Mouse (Mus musculus) forebrain, postnatal 0 days (tissue): Measurements from ENCODE around the gene Exph5. TPM values are rescaled to one million over a fixed set of nuclear protein-coding genes. Genes with fewer than 3 reads are reported as not detected.

Source experiments
- ATAC-seq: fragments of 200-750 bp; cut with Nextera tagmentation; 2 replicates; pipeline ENCODE4 v1.8.0; 2017; ENCODE audit warnings: mild to moderate bottlenecking, moderate library complexity
- DNase-seq: peaks from one replicate; pipeline ENCODE4 v3.0.0-alpha.2; 2015
- H3K27ac ChIP-seq: fragments of 300-500 bp; sonication (generic); 2 replicates; pipeline ENCODE4 v1.5.1; 2014; ENCODE audit warnings: low read depth, mild to moderate bottlenecking, antibody characterized with exemption, low read length, moderate library complexity, mixed read lengths
- H3K27me3 ChIP-seq: fragments of 300-500 bp; sonication (generic); 2 replicates; pipeline ENCODE4 v1.6.1; 2014; ENCODE audit warnings: mild to moderate bottlenecking, low read length, mixed read lengths; ENCODE audit not compliant: insufficient read depth
- H3K36me3 ChIP-seq: fragments of 300-500 bp; sonication (generic); 2 replicates; pipeline ENCODE4 v1.6.1; 2014; ENCODE audit warnings: mild to moderate bottlenecking, moderate library complexity; ENCODE audit not compliant: insufficient read depth
- H3K4me1 ChIP-seq: fragments of 300-500 bp; sonication (generic); 2 replicates; pipeline ENCODE4 v1.6.1; 2014; ENCODE audit warnings: antibody characterized with exemption; ENCODE audit not compliant: insufficient read depth
- H3K4me2 ChIP-seq: fragments of 300-500 bp; sonication (generic); 2 replicates; pipeline ENCODE4 v1.6.1; 2014; ENCODE audit warnings: low read depth, mild to moderate bottlenecking, moderate library complexity
- H3K4me3 ChIP-seq: fragments of 300-500 bp; sonication (generic); 2 replicates; pipeline ENCODE4 v1.5.1; 2014; ENCODE audit warnings: low read depth, low read length, mixed read lengths
- H3K9ac ChIP-seq: fragments of 300-500 bp; sonication (generic); 2 replicates; pipeline ENCODE4 v1.6.1; 2014; ENCODE audit warnings: mild to moderate bottlenecking
- H3K9me3 ChIP-seq: fragments of 300-500 bp; sonication (generic); 2 replicates; pipeline ENCODE4 v1.6.1; 2016; ENCODE audit warnings: low read length
- CTCF ChIP-seq: sonication (generic); IDR thresholded peaks from 2 replicates; pipeline ENCODE4 v1.5.1; 2016; ENCODE audit warnings: antibody characterized with exemption, control low read depth, low read depth
- WGBS: fragments of 180-500 bp; shearing (Covaris S2); extraction: QIAGEN DNeasy Blood & Tissue Kit; methylation state at CpG from one replicate; pipeline ENCODE4 v1.1.7; 2014; 5-methylcytosine and 5-hydroxymethylcytosine counted together
- polyA plus RNA-seq: library from polyadenylated mRNA; unstranded; fragments of >200 nt; fragmentation: Nextera tagmentation; extraction: Ambion mirVana; gene quantifications from 2 replicates; pipeline ENCODE4 v1.2.1, GENCODE M21; 2015
- total RNA-seq: library from RNA; depleted of rRNA; stranded (reverse); fragments of >200 nt; gene quantifications from 2 replicates; pipeline ENCODE4 v1.2.3, GENCODE M21; 2014; rRNA removed

Gene Exph5
- total RNA-seq, result 0.46 and 0.48 TPM in 2 replicates
- polyA plus RNA-seq, result 0.10 and 0.25 TPM in 2 replicates

GRCm38 (mm10) chr9:53301269-53301720, at the start of gene Exph5:
Exph5 (plus strand) TSS chr9:53301670.
- H3K9ac ChIP-seq, result peak within 1 kb of the TSS; percentile 28
- H3K36me3 ChIP-seq, result no peaks in the 10 kb centered on the region
- peak within 1 kb of the TSS; percentile 41 for H3K4me3 ChIP-seq
- H3K4me2 ChIP-seq, result peak within 1 kb of the TSS; percentile 90
- TF ChIP-seq CTCF, result no peak
- ATAC-seq (peak; percentile 48), DNase-seq (peak; percentile 25)
- H3K27me3 ChIP-seq, result peaks cover 6% of the 10 kb centered on the region; the same call in 1 of the 2 replicates
- H3K9me3 ChIP-seq, result no peaks in the 10 kb centered on the region
- no peak within 1 kb of the TSS for H3K27ac ChIP-seq
- under 1% methylated on average over 11 of the region's 11 CpGs for WGBS
- H3K4me1 ChIP-seq, result peaks cover 7% of the 10 kb centered on the region; the same call in 1 of the 2 replicates

GRCm38 (mm10) chr9:53254368-53254767, 47.1 kb upstream of the Exph5 start:
- WGBS, result 8% methylated on average over 4 of the region's 4 CpGs
- H3K36me3 ChIP-seq, result no peaks in the 10 kb centered on the region

DNA sequence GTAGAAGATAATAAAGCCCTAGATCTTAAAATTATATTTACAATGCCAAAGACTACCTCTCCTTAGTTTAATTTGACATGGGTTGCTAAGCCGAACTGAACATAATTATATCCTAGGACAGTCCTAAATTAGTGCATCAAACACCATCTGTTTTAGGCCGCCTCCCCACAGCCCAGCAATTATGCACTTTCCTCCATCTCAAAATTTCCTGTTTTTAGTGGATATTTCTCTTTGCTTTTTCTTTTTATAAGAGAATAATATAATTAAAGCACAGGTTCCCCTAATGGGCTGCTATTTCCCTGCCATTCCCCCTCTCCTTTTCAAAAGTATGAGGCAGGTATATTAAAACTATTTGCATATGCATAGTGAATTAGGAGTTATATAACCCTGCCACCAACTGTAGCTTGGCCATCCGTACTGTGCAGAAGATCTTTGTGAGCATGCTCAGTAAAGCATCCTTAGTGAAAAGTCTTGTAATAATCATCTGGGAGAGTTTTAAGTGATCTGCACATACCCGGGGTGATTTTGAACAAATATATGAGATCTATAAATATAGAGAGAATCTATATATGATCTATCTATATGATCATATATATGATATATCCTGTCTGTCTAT, 44.7 kb upstream of the Exph5 start:
- Histone ChIP-seq H3K9me3 (no peaks in the 10 kb centered on the region), H3K4me1 (no peaks in the 10 kb centered on the region; the same call in 1 of the 2 replicates), H3K9ac (no peak overlapping the region), H3K4me3 (no peak overlapping the region), H3K36me3 (no peaks in the 10 kb centered on the region), H3K4me2 (no peak overlapping the region), H3K27ac (no peak overlapping the region), H3K27me3 (no peaks in the 10 kb centered on the region)
- no peak for DNase-seq
- 70% methylated on average over 4 of the region's 4 CpGs for whole genome bisulfite sequencing
- ATAC-seq, result no peak
- TF ChIP-seq CTCF, result no peak

More at GRCm38 (mm10) chr9:53254368-53254767, 47.1 kb upstream of the Exph5 start:
- H3K9ac ChIP-seq, result no peak overlapping the region
- ATAC-seq (peak; percentile 78), DNase-seq (peak; percentile 87)
- peak; percentile 94 for TF ChIP-seq CTCF
- no peaks in the 10 kb centered on the region for H3K9me3 ChIP-seq
- no peak overlapping the region for H3K4me3 ChIP-seq
- H3K4me2 ChIP-seq, result no peak overlapping the region
- H3K27ac ChIP-seq, result no peak overlapping the region
- H3K4me1 ChIP-seq, result no peaks in the 10 kb centered on the region; the same call in 1 of the 2 replicates
- H3K27me3 ChIP-seq, result no peaks in the 10 kb centered on the region

DNA sequence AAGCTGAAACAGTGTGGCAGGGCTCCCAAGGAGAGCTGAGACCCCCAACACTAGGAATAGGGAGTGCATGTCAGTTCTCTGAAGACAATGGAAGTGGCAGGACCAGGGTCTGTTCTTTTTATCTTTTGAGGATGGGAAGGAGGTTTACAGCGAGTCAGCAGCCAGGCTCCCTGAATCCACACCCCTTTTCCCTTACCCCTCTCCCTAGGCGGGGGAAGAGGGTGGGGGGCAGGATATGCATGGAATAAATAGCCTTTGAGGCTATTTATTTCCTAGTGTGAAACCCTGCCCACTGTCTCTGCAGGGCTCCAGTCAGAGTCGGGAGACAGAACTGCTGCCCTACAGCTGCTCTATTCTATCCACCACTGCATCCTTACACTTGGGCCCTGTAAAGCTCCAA, 43.7 kb upstream of the Exph5 start:
- H3K27me3 ChIP-seq, result no peaks in the 10 kb centered on the region
- no peaks in the 10 kb centered on the region for H3K9me3 ChIP-seq
- TF ChIP-seq CTCF, result no peak
- WGBS, result 0% methylated on average over 3 of the region's 3 CpGs
- no peak for DNase-seq
- no peaks in the 10 kb centered on the region for H3K36me3 ChIP-seq
- H3K4me1 ChIP-seq, result no peaks in the 10 kb centered on the region; the same call in 1 of the 2 replicates
- H3K9ac ChIP-seq, result no peak overlapping the region
- no peak overlapping the region for H3K4me2 ChIP-seq
- H3K27ac ChIP-seq, result no peak overlapping the region
- H3K4me3 ChIP-seq, result no peak overlapping the region
- no peak for ATAC-seq

GRCm38 (mm10) chr9:53258199-53258598, 43.3 kb upstream of the Exph5 start:
- Histone ChIP-seq H3K36me3 (no peaks in the 10 kb centered on the region), H3K9ac (no peak overlapping the region), H3K9me3 (no peaks in the 10 kb centered on the region), H3K4me3 (no peak overlapping the region), H3K4me2 (no peak overlapping the region), H3K27ac (no peak overlapping the region), H3K27me3 (no peaks in the 10 kb centered on the region), H3K4me1 (no peaks in the 10 kb centered on the region; the same call in 1 of the 2 replicates)
- DNase-seq (no peak), ATAC-seq (no peak)
- 49% methylated on average over 6 of the region's 6 CpGs for WGBS
- TF ChIP-seq CTCF, result no peak

- DNase-seq, result no peak
- no peaks in the 10 kb centered on the region for H3K36me3 ChIP-seq
- 76% methylated on average over 4 of the region's 4 CpGs for whole genome bisulfite sequencing
- no peak overlapping the region for H3K4me3 ChIP-seq
- no peak overlapping the region for H3K9ac ChIP-seq
- H3K27ac ChIP-seq, result no peak overlapping the region
- no peaks in the 10 kb centered on the region for H3K9me3 ChIP-seq
- H3K4me1 ChIP-seq, result no peaks in the 10 kb centered on the region
- H3K4me2 ChIP-seq, result no peak overlapping the region
- no peak for ATAC-seq
- TF ChIP-seq CTCF, result no peak
- H3K27me3 ChIP-seq, result no peaks in the 10 kb centered on the region
These were observed 37.1 kb upstream of the Exph5 start for GRCm38 (mm10) chr9:53264387-53264786.

- H3K4me1 ChIP-seq, result no peaks in the 10 kb centered on the region
- no peak for DNase-seq
- no peak overlapping the region for H3K9ac ChIP-seq
- no peaks in the 10 kb centered on the region for H3K36me3 ChIP-seq
- 54% methylated on average over 2 of the region's 2 CpGs for WGBS
- TF ChIP-seq CTCF, result no peak
- H3K9me3 ChIP-seq, result no peaks in the 10 kb centered on the region
- no peak overlapping the region for H3K4me3 ChIP-seq
- H3K27me3 ChIP-seq, result no peaks in the 10 kb centered on the region
- no peak for ATAC-seq
- no peak overlapping the region for H3K4me2 ChIP-seq
- no peak overlapping the region for H3K27ac ChIP-seq
These were observed 35.9 kb upstream of the Exph5 start for GRCm38 (mm10) chr9:53265589-53265988.
